Mouse (Mus musculus): ENCODE data around the gene Cdh4.

GRCm38 (mm10) chr2:179520941-179521340, 78.7 kb downstream of the Cdh4 start:
- TF ChIP-seq HCFC1 (IDR thresholded peaks at IDR 0.05; ENCODE audit: borderline replicate concordance, insufficient read depth, low read length) (no peak), ZC3H11A (IDR thresholded peaks at IDR 0.05; ENCODE audit: borderline replicate concordance, low read depth, low read length) (no peak)
